Mouse (Mus musculus) brain, embryonic 14.5 days (tissue): Measurements from ENCODE around the gene Crocc2.

ENCODE experiments used
- CTCF ChIP-seq: fragments of 200-500 bp; IDR thresholded peaks from 2 replicates; pipeline ENCODE4 v1.5.1; 2012; ENCODE audit warnings: inconsistent platforms, mild to moderate bottlenecking, moderate library complexity, borderline replicate concordance; ENCODE audit not compliant: insufficient read depth, insufficient read length; ENCODE audit errors: extremely low read depth
- POLR2A ChIP-seq: fragments of 200-500 bp; IDR thresholded peaks from 2 replicates; pipeline ENCODE4 v1.6.1; 2012; ENCODE audit warnings: mild to moderate bottlenecking, inconsistent platforms, borderline replicate concordance; ENCODE audit not compliant: poor library complexity, insufficient read depth, insufficient read length, severe bottlenecking; ENCODE audit errors: extremely low read depth

DNA sequence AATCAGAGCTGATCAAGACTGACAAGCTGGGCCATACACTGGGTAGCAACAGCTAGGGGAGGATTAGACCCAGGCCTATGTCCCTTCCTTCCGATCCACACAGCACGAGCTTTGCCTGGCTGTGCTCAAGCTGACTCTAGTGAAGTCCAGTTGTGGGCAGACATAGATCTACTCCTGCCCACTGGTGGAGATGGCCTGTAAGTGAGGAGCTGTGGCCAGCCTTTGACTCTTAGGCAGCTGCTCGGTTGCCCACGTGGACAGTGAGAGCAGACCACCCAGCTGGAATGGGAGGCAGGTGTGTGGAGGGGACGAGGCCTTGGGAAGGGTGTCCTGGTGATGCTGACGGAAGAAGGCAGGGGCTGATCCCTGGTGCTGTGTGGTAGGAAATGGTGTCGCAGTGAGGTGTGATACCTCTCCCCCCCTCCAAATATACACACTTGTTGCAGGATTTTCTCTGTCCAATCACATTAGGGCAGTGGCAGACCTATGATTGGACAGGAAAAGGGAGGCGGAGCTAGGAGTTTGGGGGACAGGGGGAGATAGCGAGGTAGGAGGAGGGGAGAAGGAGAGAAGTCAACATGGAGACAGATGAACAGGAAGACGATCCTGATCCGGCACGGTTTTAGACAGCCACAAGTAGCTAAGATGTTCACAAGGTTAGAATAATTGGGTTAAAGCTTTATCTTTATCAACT lies 37.9 kb downstream of the Crocc2 start:
- peak; percentile 12; the same call in 1 of the 2 replicates for TF ChIP-seq CTCF
- no peak for TF ChIP-seq POLR2A
